Mouse (Mus musculus): ENCODE measurements around the gene Gm37419. TPM values are rescaled to one million over a fixed set of nuclear protein-coding genes. Genes with fewer than 3 reads are reported as not detected.

Gene Gm37419
- polyA plus RNA-seq, 1 experiment from 2014 or later: not detected

DNA sequence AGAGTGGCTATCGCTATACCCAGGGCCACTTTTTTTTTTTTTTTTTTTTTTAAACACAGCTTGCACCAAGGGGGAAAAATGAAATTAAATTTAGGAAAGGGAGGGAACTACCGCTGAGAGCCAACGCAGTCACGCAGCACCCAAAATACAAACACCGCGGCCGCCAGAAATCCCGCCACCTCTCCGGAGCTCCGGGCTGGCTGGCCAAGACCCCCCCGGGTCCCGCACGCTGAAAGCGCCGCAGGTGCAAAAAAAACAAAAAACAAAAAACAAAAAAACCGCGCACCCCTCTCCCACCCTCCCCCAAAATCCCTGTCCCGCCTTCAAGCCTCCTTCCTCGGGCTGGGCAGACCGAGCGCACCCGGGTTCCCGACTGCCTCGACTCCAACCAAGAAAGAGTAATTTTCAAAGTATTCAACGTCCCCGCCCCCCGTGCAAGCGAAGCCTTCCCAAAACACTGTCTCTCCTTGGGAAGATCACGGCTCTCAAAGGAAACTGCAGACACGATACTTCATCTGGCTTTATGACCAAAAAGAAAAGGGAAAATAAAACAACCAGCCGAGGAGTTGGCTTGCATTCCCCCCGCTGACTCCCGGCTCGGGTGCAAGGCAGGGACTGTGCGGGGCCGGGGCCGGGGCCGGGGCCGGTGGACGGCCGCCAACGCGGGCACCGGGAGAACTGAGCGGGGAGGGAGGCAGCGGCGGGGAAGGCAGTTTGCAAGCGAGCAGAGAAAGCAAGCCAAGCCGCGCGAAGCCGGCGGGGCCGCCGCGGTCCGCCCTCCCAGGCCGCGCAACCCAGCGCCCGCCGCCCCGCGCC lies 733 bp upstream of the Gm37419 start:
- no peak for TF ChIP-seq CTCF (IDR thresholded peaks at IDR 0.05; ENCODE audit: low read depth)
- Histone ChIP-seq H3K4me3 (ENCODE audit: low read depth, low read length) (peak overlapping the region; percentile 84), H3K36me3 (ENCODE audit: control insufficient read depth, insufficient read depth) (no peaks in the 10 kb centered on the region), H3K27ac (ENCODE audit: low read depth, low read length) (peak overlapping the region; percentile 100), H3K9me3 (ENCODE audit: control insufficient read depth) (no peaks in the 10 kb centered on the region), H3K27me3 (replicated peaks; ENCODE audit: control insufficient read depth, insufficient read depth, low read length) (no peaks in the 10 kb centered on the region), H3K4me1 (replicated peaks; ENCODE audit: control insufficient read depth, insufficient read depth, low read length) (peaks cover 9% of the 10 kb centered on the region), H3K4me2 (replicated peaks; ENCODE audit: low read depth) (peak overlapping the region; percentile 85), H3K9ac (ENCODE audit: low read depth, low read length) (peak overlapping the region; percentile 98)
- 0 out of 2 replicates have a peak, but pooled peaks have one; percentile 4 for ATAC-seq
- under 1% methylated on average over 59 of the region's 64 CpGs for WGBS

DNA sequence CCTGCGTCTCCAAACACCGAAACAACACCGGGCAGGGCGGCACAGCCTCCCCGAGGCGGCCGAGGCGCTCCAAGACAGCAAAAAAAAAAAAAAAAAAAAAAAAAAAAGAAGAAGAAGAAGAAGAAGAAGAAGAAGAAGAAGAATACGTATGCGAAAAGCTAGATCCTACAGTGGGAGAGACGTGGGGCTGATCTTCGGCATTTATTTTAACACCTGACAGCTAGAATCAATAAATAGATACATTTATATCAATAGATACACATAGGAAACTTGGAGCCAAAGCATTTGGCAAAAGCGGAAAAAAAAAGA lies 171 bp upstream of the Gm37419 start:
- under 1% methylated on average over 13 of the region's 13 CpGs for WGBS
- TF ChIP-seq CTCF (IDR thresholded peaks at IDR 0.05; ENCODE audit: low read depth): no peak
- Histone ChIP-seq H3K36me3 (ENCODE audit: control insufficient read depth, insufficient read depth) (no peaks in the 10 kb centered on the region), H3K27ac (ENCODE audit: low read depth, low read length) (peak overlapping the region; percentile 100), H3K4me2 (replicated peaks; ENCODE audit: low read depth) (peak overlapping the region; percentile 85), H3K9ac (ENCODE audit: low read depth, low read length) (peak overlapping the region; percentile 98), H3K4me1 (replicated peaks; ENCODE audit: control insufficient read depth, insufficient read depth, low read length) (peaks cover 9% of the 10 kb centered on the region), H3K4me3 (ENCODE audit: low read depth, low read length) (peak overlapping the region; percentile 84), H3K9me3 (ENCODE audit: control insufficient read depth) (no peaks in the 10 kb centered on the region), H3K27me3 (replicated peaks; ENCODE audit: control insufficient read depth, insufficient read depth, low read length) (no peaks in the 10 kb centered on the region)
- ATAC-seq: 0 out of 2 replicates have a peak, but pooled peaks have one; percentile 16

DNA sequence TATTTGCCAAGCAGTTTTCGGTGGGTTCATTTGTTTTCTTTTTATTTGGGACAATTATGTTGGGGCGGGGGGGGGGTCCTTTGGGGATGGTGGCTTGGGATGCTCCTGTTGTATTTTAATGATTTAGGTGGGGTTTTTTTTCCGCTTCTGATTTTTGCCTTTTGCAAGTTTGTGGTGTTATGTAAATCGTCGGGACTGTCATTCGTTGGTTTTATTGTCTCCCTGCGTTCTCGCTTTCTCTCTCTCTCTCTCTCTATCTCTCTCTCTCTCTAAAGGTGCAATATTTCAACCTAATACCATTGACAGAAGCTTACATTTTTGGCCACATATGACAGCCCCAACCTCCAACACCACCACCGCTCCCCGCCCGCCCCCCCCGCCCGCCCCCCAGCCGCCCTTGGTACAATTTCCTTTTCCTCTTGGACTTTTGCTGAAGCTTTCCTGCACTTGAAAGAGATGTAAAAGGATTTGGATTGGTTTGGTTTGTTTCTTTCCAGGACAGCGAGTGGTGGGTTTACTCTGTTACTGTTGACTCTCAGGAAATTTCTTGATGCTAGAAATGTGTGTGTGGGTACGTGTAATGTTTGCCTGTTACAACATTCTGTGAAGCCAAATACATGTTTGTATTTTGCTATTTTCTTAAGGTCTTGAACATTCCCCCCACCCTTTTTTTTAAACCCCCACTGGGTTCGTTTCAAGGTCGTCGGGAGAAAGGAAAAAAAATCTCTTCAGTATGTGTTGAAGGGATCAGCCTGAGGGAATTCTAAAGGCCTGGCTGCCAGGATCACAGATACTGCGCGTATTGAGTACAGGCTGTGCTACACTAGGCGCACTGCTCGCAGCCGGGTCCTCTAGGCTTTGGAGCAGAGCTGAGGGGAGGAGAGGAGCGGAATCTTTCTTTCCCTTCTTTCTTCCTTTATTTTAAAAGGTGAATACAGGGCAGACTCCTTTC lies 1.2 kb downstream of the Gm37419 start:
- H3K27me3 ChIP-seq (replicated peaks; ENCODE audit: control insufficient read depth, insufficient read depth, low read length): no peaks in the 10 kb centered on the region
- no peaks in the 10 kb centered on the region for H3K36me3 ChIP-seq (ENCODE audit: control insufficient read depth, insufficient read depth)
- H3K27ac ChIP-seq (ENCODE audit: low read depth, low read length): peak overlapping the region; percentile 100
- no peak for TF ChIP-seq CTCF (IDR thresholded peaks at IDR 0.05; ENCODE audit: low read depth)
- no peak for ATAC-seq
- no peaks in the 10 kb centered on the region for H3K9me3 ChIP-seq (ENCODE audit: control insufficient read depth)
- H3K4me1 ChIP-seq (replicated peaks; ENCODE audit: control insufficient read depth, insufficient read depth, low read length): peaks cover 13% of the 10 kb centered on the region
- peak overlapping the region; percentile 84 for H3K4me3 ChIP-seq (ENCODE audit: low read depth, low read length)
- H3K4me2 ChIP-seq (replicated peaks; ENCODE audit: low read depth): peak overlapping the region; percentile 85
- peak overlapping the region; percentile 98 for H3K9ac ChIP-seq (ENCODE audit: low read depth, low read length)
- 13% methylated on average over 25 of the region's 25 CpGs for WGBS

DNA sequence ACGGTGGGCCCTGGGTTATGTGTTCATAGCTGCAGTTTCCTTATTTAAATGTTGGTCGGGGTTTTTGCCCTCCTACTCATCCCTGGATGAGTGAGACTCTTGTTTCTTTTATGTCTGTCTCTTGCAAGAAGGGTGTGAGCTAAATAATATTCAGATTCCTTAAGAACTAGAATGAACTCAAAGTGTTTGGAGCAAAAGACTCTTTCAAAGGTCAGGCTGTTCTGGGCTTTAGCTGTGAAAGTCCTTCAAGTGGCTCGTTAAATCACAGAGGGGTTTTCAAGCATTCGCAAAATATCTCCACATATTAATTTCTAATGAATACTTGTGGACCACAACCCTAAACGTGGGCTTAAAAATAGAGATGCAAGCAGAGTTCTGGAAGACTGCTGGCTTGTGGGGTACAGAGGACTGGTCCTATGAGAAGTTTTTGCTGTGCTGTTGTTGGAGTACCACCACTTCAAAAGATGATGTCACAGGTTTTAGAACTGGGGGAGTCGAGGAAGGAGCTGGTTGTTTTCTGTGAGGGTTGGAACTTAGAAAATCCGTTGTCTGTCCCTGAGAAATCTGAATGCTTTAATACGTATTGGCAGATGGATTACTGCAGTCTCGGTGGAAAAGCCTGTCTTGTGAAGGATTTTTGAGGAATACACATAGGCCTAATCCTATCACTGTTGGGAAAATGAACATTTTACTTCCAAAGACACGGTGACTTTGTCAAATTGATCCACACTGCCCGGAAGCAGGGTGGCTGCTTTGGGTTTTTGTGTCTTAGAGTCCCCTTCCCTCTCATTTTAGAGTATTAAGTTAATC lies 2.1 kb downstream of the Gm37419 start:
- peak overlapping the region; percentile 100; the same call in 1 of the 2 replicates for H3K27ac ChIP-seq (ENCODE audit: low read depth, low read length)
- no peak for ATAC-seq
- 62% methylated on average over 11 of the region's 11 CpGs for WGBS
- H3K36me3 ChIP-seq (ENCODE audit: control insufficient read depth, insufficient read depth): no peaks in the 10 kb centered on the region
- H3K9me3 ChIP-seq (ENCODE audit: control insufficient read depth): no peaks in the 10 kb centered on the region
- no peaks in the 10 kb centered on the region for H3K27me3 ChIP-seq (replicated peaks; ENCODE audit: control insufficient read depth, insufficient read depth, low read length)
- peak overlapping the region; percentile 84 for H3K4me3 ChIP-seq (ENCODE audit: low read depth, low read length)
- TF ChIP-seq CTCF (IDR thresholded peaks at IDR 0.05; ENCODE audit: low read depth): no peak
- peaks cover 13% of the 10 kb centered on the region for H3K4me1 ChIP-seq (replicated peaks; ENCODE audit: control insufficient read depth, insufficient read depth, low read length)
- H3K4me2 ChIP-seq (replicated peaks; ENCODE audit: low read depth): peak overlapping the region; percentile 85
- H3K9ac ChIP-seq (ENCODE audit: low read depth, low read length): peak overlapping the region; percentile 18; the same call in 1 of the 2 replicates

DNA sequence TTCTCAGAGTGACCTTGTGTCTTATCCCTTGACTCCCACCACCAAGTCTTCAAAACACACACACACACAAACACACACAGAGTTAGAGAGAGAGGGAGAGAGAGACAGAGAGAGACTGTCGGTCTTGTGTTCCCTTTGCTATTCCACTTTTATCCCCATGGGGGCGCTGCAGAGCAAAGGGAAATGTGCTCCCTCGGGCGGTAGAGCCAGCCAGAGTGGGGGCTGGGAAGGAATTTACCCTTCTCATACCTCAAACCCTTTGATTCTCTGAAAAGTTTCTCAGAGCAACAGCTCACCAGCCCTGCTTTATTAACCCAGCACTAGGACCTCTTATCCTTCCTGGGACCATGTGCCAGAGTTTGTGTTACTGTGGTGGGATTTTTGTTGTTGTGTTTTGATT lies 2.9 kb downstream of the Gm37419 start:
- WGBS: 2% methylated on average over 4 of the region's 4 CpGs
- Histone ChIP-seq H3K4me3 (ENCODE audit: low read depth, low read length) (no peak overlapping the region), H3K27me3 (replicated peaks; ENCODE audit: control insufficient read depth, insufficient read depth, low read length) (no peaks in the 10 kb centered on the region), H3K36me3 (ENCODE audit: control insufficient read depth, insufficient read depth) (no peaks in the 10 kb centered on the region), H3K27ac (ENCODE audit: low read depth, low read length) (no peak overlapping the region), H3K9ac (ENCODE audit: low read depth, low read length) (no peak overlapping the region), H3K4me1 (replicated peaks; ENCODE audit: control insufficient read depth, insufficient read depth, low read length) (peaks cover 13% of the 10 kb centered on the region), H3K4me2 (replicated peaks; ENCODE audit: low read depth) (no peak overlapping the region), H3K9me3 (ENCODE audit: control insufficient read depth) (no peaks in the 10 kb centered on the region)
- TF ChIP-seq CTCF (IDR thresholded peaks at IDR 0.05; ENCODE audit: low read depth): peak; percentile 99
- ATAC-seq: no peak

Data from intestine, postnatal 0 days (tissue).